Mouse (Mus musculus) forebrain, embryonic 14.5 days (tissue): ENCODE measurements around the gene Zfp598. TPM values are rescaled to one million over a fixed set of nuclear protein-coding genes. Genes with fewer than 3 reads are reported as not detected.
"Not testable (repeated sequence)": the region's sequence is repeated elsewhere in the genome, so short reads cannot be mapped to it uniquely, and the experiment has no call there.

Source experiments
- ATAC-seq: fragments of 200-750 bp; cut with Nextera tagmentation; 2 replicates; pipeline ENCODE4 v1.8.0; 2017; ENCODE audit warnings: mild to moderate bottlenecking, moderate library complexity
- DNase-seq: peaks from one replicate; pipeline ENCODE4 v3.0.0-alpha.2; 2015; ENCODE audit warnings: low spot score
- H3K27ac ChIP-seq: fragments of 300-500 bp; sonication (generic); 2 replicates; pipeline ENCODE4 v1.5.1; 2014; ENCODE audit warnings: low read depth, mild to moderate bottlenecking, control low read depth, low read length, moderate library complexity
- H3K27me3 ChIP-seq: fragments of 300-500 bp; sonication (generic); replicated peaks from 2 replicates; pipeline ENCODE4 v1.6.1; 2014; ENCODE audit warnings: low read length, control low read depth, mixed read lengths; ENCODE audit not compliant: control insufficient read depth, insufficient read depth
- H3K36me3 ChIP-seq: fragments of 300-500 bp; sonication (generic); 2 replicates; pipeline ENCODE4 v1.6.1; 2014; ENCODE audit warnings: low read length, control low read depth; ENCODE audit not compliant: control insufficient read depth, insufficient read depth
- H3K4me1 ChIP-seq: fragments of 300-500 bp; sonication (generic); 2 replicates; pipeline ENCODE4 v1.6.1; 2014; ENCODE audit warnings: antibody characterized with exemption, low read length, control low read depth; ENCODE audit not compliant: control insufficient read depth, insufficient read depth
- H3K4me2 ChIP-seq: fragments of 300-500 bp; sonication (generic); 2 replicates; pipeline ENCODE4 v1.6.1; 2014; ENCODE audit warnings: mild to moderate bottlenecking, control low read depth, low read length
- H3K4me3 ChIP-seq: fragments of 300-500 bp; sonication (generic); 2 replicates; pipeline ENCODE4 v1.5.1; 2014; ENCODE audit warnings: low read depth, low read length, control low read depth
- H3K9ac ChIP-seq: fragments of 300-500 bp; sonication (generic); 2 replicates; pipeline ENCODE4 v1.6.1; 2014; ENCODE audit warnings: mild to moderate bottlenecking, low read length, control low read depth, moderate library complexity
- H3K9me3 ChIP-seq: fragments of 300-500 bp; sonication (generic); replicated peaks from 2 replicates; pipeline ENCODE4 v1.6.1; 2016; ENCODE audit warnings: low read length, control low read depth, mixed read lengths; ENCODE audit not compliant: control insufficient read depth
- WGBS: fragments of 180-500 bp; shearing (Covaris S2); extraction: QIAGEN DNeasy Blood & Tissue Kit; methylation state at CpG from one replicate; pipeline ENCODE4 v1.1.7; 2014; 5-methylcytosine and 5-hydroxymethylcytosine counted together
- polyA plus RNA-seq: library from polyadenylated mRNA; unstranded; fragments of >200 nt; fragmentation: Nextera tagmentation; extraction: Ambion mirVana; gene quantifications from 2 replicates; pipeline ENCODE4 v1.2.1, GENCODE M21; 2014

Gene Zfp598
- polyA plus RNA-seq, 1 experiment from 2014 or later, result 14.9 TPM

- WGBS, result 67% methylated on average over 5 of the region's 5 CpGs
- not testable (repeated sequence) for DNase-seq, H3K9me3 ChIP-seq, H3K27me3 ChIP-seq, ATAC-seq, H3K27ac ChIP-seq
- Histone ChIP-seq H3K9ac (peak overlapping the region; percentile 93; the same call in 1 of the 2 replicates), H3K4me3 (peak overlapping the region; percentile 64), H3K4me2 (peak overlapping the region; percentile 57), H3K4me1 (peaks cover 16% of the 10 kb centered on the region), H3K36me3 (peaks cover 39% of the 10 kb centered on the region)
Observed at GRCm38 (mm10) chr17:24718938-24719337, 49.5 kb downstream of the Zfp598 start.

- WGBS, result under 1% methylated on average over 61 of the region's 61 CpGs
- peak overlapping the region; percentile 64 for H3K4me3 ChIP-seq
- H3K27ac ChIP-seq, result peak overlapping the region; percentile 77
- peak overlapping the region; percentile 93 for H3K9ac ChIP-seq
- peaks cover 39% of the 10 kb centered on the region for H3K36me3 ChIP-seq
- H3K9me3 ChIP-seq, result no peaks in the 10 kb centered on the region
- peaks cover 18% of the 10 kb centered on the region for H3K4me1 ChIP-seq
- peak overlapping the region; percentile 79 for H3K4me2 ChIP-seq
- peak; percentile 99 for ATAC-seq
- peak; percentile 99 for DNase-seq
- no peaks in the 10 kb centered on the region for H3K27me3 ChIP-seq
Observed at GRCm38 (mm10) chr17:24719494-24720222, 50.2 kb downstream of the Zfp598 start.

- not testable (repeated sequence) for H3K27me3 ChIP-seq, H3K9me3 ChIP-seq, H3K27ac ChIP-seq, DNase-seq, ATAC-seq
- peak overlapping the region; percentile 79 for H3K4me2 ChIP-seq
- WGBS, result under 1% methylated on average over 11 of the region's 11 CpGs
- H3K4me3 ChIP-seq, result peak overlapping the region; percentile 64
- H3K36me3 ChIP-seq, result peaks cover 36% of the 10 kb centered on the region
- H3K9ac ChIP-seq, result peak overlapping the region; percentile 83
- peaks cover 20% of the 10 kb centered on the region for H3K4me1 ChIP-seq
Observed at GRCm38 (mm10) chr17:24720616-24721015, 51.1 kb downstream of the Zfp598 start.

DNA sequence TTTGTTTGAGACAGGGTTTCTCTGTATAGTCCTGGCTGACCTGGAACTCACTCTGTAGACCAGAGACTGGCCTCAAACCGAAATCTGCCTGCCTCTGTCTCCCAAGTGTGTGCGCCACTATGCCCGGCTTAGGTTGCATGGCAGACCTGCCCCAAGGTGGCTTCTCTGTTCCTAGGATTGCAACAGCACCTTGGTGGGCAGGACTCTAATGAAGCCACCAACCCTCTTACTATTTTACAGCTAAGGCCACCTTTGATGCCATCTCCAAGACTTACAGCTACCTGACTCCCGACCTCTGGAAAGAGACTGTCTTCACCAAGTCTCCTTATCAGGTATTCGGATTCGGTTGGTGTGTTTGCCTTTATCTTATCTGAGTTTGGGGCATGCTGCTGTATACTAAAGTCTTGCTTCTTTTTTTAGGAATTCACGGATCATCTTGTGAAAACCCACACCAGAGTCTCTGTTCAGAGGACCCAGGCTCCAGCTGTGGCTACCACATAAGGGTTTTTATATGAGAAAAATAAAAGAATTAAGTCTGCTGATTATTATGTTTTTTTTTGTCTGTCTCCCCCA is 52.0 kb downstream of the Zfp598 start:
- Histone ChIP-seq H3K4me2 (peak overlapping the region; percentile 79), H3K36me3 (peaks cover 31% of the 10 kb centered on the region), H3K4me3 (peak overlapping the region; percentile 64), H3K9ac (peak overlapping the region; percentile 25; the same call in 1 of the 2 replicates), H3K4me1 (peaks cover 20% of the 10 kb centered on the region)
- H3K9me3 ChIP-seq, H3K27me3 ChIP-seq, ATAC-seq, DNase-seq, H3K27ac ChIP-seq: not testable (repeated sequence)
- whole genome bisulfite sequencing, result 66% methylated on average over 7 of the region's 7 CpGs

DNA sequence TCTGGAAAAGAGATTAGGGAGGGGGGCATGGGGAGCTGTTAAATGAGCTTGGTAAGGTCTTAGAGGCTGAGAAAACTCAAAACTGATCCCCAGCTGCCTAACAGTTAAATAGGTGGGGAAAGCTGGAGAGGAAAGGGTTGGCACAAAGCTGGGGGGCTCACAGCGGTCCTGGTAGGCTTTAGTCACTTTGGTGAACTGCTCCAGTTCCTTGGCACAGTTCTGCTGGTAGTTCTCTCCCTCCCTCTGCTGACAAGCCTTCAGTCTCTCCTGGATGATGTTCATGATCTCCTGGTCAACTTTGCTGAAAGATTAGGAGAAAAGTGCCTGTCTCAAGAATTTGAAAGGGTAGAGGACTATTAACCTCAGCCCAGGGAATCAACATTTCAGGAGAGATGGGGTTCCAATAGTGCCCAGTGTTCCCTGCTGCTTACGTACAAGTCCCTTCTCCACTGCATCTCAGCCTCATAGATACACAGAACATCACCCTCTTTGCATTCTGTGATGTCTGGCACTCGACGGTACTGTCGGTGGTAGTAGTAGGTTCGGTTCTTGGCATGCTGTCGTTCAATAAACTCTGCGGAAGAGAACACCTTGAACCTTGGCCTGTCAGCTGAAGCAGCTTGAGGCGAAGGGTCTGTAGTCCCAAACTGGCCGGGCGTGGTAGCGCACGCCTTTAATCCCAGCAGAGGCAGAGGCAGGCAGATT is 52.9 kb downstream of the Zfp598 start:
- 34% methylated on average over 13 of the region's 13 CpGs for WGBS
- H3K9ac ChIP-seq, result peak overlapping the region; percentile 40; the same call in 1 of the 2 replicates
- DNase-seq, result no peak

DNA sequence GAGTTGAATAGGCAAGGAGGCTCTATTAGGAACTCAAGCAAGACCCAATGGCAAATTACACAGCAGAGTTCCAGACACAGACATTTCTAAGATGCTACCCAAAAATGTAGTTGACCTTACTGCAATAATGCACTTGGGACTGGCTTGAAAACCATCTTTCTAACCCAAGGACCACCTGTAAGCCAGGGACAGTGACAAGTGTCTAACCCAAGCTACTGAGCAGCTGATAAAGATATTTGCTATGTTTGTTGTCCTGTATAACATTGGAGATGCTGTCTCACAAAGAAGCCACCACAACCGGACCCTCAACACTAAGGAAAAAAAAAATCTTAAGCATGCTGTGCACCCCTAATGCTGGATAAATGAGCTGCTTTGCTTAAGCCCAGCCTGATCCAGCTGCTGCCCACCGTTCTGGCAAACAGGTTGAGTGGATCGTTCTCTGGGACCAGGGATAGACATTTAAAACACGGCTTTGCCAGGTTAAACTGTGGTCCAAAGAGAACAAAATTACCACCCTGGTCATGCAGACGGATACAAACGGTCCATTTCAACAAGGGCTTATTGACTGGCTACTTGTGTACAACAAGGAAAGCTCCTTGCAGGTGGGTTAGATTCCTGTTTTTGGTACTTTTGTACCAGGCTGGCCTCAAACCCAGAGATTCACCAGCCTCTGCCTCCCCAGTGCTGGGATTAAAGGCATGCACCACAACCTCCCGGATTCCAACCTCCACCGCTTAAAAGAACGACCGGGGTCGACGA is 53.8 kb downstream of the Zfp598 start:
- Histone ChIP-seq H3K27ac (peak overlapping the region; percentile 75; the same call in 1 of the 2 replicates), H3K27me3 (no peaks in the 10 kb centered on the region), H3K9me3 (no peaks in the 10 kb centered on the region), H3K9ac (peak overlapping the region; percentile 91), H3K4me3 (peak overlapping the region; percentile 74), H3K4me2 (peak overlapping the region; percentile 94), H3K36me3 (peaks cover 22% of the 10 kb centered on the region), H3K4me1 (peaks cover 20% of the 10 kb centered on the region)
- 3% methylated on average over 12 of the region's 12 CpGs for WGBS
- DNase-seq (no peak), ATAC-seq (no peak)

More for the DNA sequence above, 52.9 kb downstream of the Zfp598 start:
- peaks cover 30% of the 10 kb centered on the region for H3K36me3 ChIP-seq
- H3K27ac ChIP-seq, result no peak overlapping the region
- peak overlapping the region; percentile 94; the same call in 1 of the 2 replicates for H3K4me2 ChIP-seq
- ATAC-seq, result no peak
- no peak overlapping the region for H3K4me3 ChIP-seq
- H3K9me3 ChIP-seq, result no peaks in the 10 kb centered on the region
- H3K27me3 ChIP-seq, result no peaks in the 10 kb centered on the region
- H3K4me1 ChIP-seq, result peaks cover 20% of the 10 kb centered on the region

DNA sequence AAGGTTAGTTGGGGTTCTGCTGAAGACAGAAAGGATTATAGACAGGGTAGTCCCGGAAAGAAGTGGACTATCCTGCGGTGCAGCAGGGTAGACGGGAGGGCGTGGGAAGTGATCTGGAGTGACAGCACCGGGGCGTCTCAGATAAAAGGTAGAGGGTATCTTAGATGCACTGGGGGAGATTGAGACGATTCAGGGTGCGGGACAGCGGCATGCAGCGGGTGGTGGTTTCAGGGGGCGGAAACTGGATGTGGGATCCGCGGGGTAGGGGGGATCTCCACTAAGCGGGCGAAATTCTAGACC is 54.3 kb downstream of the Zfp598 start:
- DNase-seq (no peak), ATAC-seq (peak; percentile 3; the same call in 1 of the 2 replicates)
- Histone ChIP-seq H3K27ac (peak overlapping the region; percentile 75), H3K4me1 (peaks cover 18% of the 10 kb centered on the region), H3K4me2 (peak overlapping the region; percentile 94), H3K27me3 (no peaks in the 10 kb centered on the region), H3K9me3 (no peaks in the 10 kb centered on the region), H3K4me3 (peak overlapping the region; percentile 74), H3K9ac (peak overlapping the region; percentile 91), H3K36me3 (peaks cover 19% of the 10 kb centered on the region)
- WGBS, result 2% methylated on average over 15 of the region's 15 CpGs

- Histone ChIP-seq H3K27ac (peak within 1 kb of the TSS; percentile 75), H3K9ac (peak within 1 kb of the TSS; percentile 91), H3K27me3 (no peaks in the 10 kb centered on the region), H3K36me3 (peaks cover 19% of the 10 kb centered on the region), H3K9me3 (no peaks in the 10 kb centered on the region), H3K4me2 (peak within 1 kb of the TSS; percentile 94), H3K4me3 (peak within 1 kb of the TSS; percentile 74), H3K4me1 (peaks cover 15% of the 10 kb centered on the region)
- DNase-seq (peak; percentile 97), ATAC-seq (peak; percentile 65)
- WGBS, result 0% methylated on average over 30 of the region's 30 CpGs
Observed at GRCm38 (mm10) chr17:24724184-24724583, 54.7 kb downstream of the Zfp598 start, which contains the start of gene Ndufb10. Ndufb10 (minus strand) TSS chr17:24724478.
